Mouse (Mus musculus): ENCODE measurements around the gene Mier3. TPM values are rescaled to one million over a fixed set of nuclear protein-coding genes. Genes with fewer than 3 reads are reported as not detected.

Mier3 gene
- 23.3 and 25.7 TPM in 2 replicates for polyA plus RNA-seq (2012; rRNA removed)
- 31.2 and 33.2 TPM in 2 replicates for polyA plus RNA-seq (2014; fragmentation: Nextera tagmentation; extraction: Ambion mirVana)

DNA sequence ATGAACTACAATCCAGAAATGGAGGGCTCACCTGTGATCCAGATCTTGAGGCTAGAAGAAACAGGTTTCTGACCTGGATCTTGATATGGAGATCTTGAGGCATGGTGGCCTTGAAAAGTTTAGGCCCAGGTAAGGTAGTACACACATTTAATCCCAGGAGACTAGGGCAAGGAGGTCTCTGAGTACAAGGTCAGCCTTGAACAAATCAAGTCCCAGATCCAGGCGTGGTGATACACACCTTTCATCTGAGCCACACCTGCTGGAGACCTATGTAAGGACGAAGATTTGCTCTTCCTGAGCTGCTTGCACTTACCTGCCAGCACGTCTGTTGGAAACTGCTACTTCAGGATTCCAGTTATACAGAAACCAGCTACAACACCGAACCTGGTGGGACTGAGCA is at the start of gene Mier3:
Gene Mier3, plus strand, starts transcription at position 301 of the 400 bp plus-strand sequence.
- Histone ChIP-seq H3K9me3 (ENCODE audit: control insufficient read depth, low read length) (no peaks in the 10 kb centered on the region), H3K27ac (replicated peaks; ENCODE audit: low read depth, low read length) (no peak within 1 kb of the TSS), H3K36me3 (ENCODE audit: control insufficient read depth, insufficient read depth, low read length) (no peaks in the 10 kb centered on the region), H3K4me1 (ENCODE audit: control insufficient read depth, insufficient read depth, low read length) (no peaks in the 10 kb centered on the region; the same call in 1 of the 2 replicates), H3K27me3 (ENCODE audit: control insufficient read depth, insufficient read depth, low read length) (no peaks in the 10 kb centered on the region), H3K4me3 (replicated peaks; ENCODE audit: low read length) (no peak within 1 kb of the TSS), H3K9ac (ENCODE audit: low read depth, low read length, severe bottlenecking) (no peak within 1 kb of the TSS), H3K4me2 (replicated peaks; ENCODE audit: low read depth, low read length, severe bottlenecking) (no peak within 1 kb of the TSS)
- DNase-seq (ENCODE audit: low spot score) (no peak), ATAC-seq (ENCODE audit: low FRiP score, low read depth) (no peak)
- 84% methylated on average over 4 of the region's 4 CpGs for WGBS
- TF ChIP-seq POLR2A (IDR thresholded peaks at IDR 0.05; ENCODE audit: borderline replicate concordance, extremely low read depth, insufficient read depth, insufficient read length), result no peak

DNA sequence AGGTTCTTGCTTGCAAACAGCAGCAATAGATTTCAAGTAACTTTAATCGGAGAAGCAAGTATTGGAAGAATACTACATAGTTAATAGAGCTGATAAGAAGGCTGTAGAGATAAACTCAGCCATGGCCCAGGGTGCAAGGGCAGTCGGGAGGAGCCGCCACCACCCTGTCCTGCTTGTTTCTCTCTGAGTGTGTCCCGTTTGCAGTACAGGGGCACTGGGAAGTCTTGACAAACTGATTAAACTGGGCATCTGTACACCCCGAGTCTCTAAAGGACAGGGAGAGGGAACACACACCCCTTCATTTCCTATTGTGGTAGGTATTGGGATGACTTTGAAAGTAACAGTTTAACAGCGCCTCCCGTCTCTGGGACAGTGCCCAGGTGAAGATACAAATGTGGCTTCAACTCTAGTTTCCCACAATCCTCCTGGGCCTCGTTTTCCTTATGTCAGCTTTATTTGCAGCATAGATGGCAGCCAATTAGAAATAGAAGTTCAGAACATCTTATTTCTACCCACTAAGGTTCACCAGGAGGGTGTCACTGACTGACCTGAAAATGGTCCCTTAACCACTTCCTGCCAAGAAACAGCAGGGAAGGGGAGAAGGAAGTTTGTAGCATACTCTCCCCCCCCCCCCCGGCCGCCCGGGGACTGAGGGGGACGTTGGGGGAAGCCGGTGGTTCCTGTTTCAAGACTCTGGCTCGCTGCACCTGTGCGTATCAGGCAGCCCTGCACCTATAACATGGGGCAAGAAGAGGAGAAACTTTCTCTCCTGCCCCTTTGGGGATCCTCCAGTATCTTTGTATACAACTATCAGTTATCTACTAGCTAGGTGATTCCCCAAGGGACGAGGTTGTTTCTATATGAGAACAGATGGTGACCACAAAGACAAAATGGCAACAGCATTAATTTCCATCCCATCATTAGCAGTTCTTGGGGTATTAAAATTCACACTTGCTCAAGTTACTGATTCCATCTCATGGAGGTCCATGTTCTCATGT is 46.3 kb upstream of the Mier3 start:
- Histone ChIP-seq H3K4me1 (ENCODE audit: control insufficient read depth, insufficient read depth, low read length) (no peaks in the 10 kb centered on the region), H3K27me3 (ENCODE audit: control insufficient read depth, insufficient read depth, low read length) (no peaks in the 10 kb centered on the region), H3K4me3 (replicated peaks; ENCODE audit: low read length) (no peak overlapping the region), H3K27ac (replicated peaks; ENCODE audit: low read depth, low read length) (no peak overlapping the region), H3K4me2 (replicated peaks; ENCODE audit: low read depth, low read length, severe bottlenecking) (no peak overlapping the region), H3K9me3 (ENCODE audit: control insufficient read depth, low read length) (peaks cover 13% of the 10 kb centered on the region; the same call in 1 of the 2 replicates), H3K9ac (ENCODE audit: low read depth, low read length, severe bottlenecking) (no peak overlapping the region), H3K36me3 (ENCODE audit: control insufficient read depth, insufficient read depth, low read length) (no peaks in the 10 kb centered on the region)
- DNase-seq (ENCODE audit: low spot score), result no peak
- no peak for TF ChIP-seq POLR2A (IDR thresholded peaks at IDR 0.05; ENCODE audit: borderline replicate concordance, extremely low read depth, insufficient read depth, insufficient read length)
- ATAC-seq (ENCODE audit: low FRiP score, low read depth), result no peak
- WGBS, result 85% methylated on average over 16 of the region's 16 CpGs

DNA sequence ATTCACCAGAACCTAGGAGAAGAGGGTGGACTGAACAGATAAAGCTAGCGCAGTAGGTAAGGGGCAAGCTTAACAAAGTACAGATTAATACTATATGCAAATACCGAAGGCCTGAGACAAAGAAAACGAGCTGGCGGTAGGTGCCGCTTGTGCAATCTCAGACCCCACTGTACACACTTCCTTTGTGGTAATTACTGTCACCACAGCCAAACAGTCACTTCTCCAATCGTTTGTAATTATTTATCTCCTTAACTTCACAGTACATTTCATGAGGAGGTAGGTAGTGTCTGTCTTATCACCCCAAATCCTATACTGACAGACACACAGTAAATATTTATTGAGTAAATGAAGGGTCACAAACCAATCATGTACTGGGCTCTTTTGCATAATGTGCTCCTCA is 40.5 kb upstream of the Mier3 start:
- Histone ChIP-seq H3K4me1 (ENCODE audit: control insufficient read depth, insufficient read depth, low read length) (no peaks in the 10 kb centered on the region), H3K27me3 (ENCODE audit: control insufficient read depth, insufficient read depth, low read length) (no peaks in the 10 kb centered on the region), H3K9ac (ENCODE audit: low read depth, low read length, severe bottlenecking) (no peak overlapping the region), H3K4me3 (replicated peaks; ENCODE audit: low read length) (no peak overlapping the region), H3K36me3 (ENCODE audit: control insufficient read depth, insufficient read depth, low read length) (no peaks in the 10 kb centered on the region), H3K9me3 (ENCODE audit: control insufficient read depth, low read length) (peaks cover 13% of the 10 kb centered on the region; the same call in 1 of the 2 replicates), H3K4me2 (replicated peaks; ENCODE audit: low read depth, low read length, severe bottlenecking) (no peak overlapping the region), H3K27ac (replicated peaks; ENCODE audit: low read depth, low read length) (no peak overlapping the region)
- TF ChIP-seq POLR2A (IDR thresholded peaks at IDR 0.05; ENCODE audit: borderline replicate concordance, extremely low read depth, insufficient read depth, insufficient read length), result no peak
- ATAC-seq (ENCODE audit: low FRiP score, low read depth) (no peak), DNase-seq (ENCODE audit: low spot score) (no peak)
- WGBS, result 83% methylated on average over 6 of the region's 6 CpGs

DNA sequence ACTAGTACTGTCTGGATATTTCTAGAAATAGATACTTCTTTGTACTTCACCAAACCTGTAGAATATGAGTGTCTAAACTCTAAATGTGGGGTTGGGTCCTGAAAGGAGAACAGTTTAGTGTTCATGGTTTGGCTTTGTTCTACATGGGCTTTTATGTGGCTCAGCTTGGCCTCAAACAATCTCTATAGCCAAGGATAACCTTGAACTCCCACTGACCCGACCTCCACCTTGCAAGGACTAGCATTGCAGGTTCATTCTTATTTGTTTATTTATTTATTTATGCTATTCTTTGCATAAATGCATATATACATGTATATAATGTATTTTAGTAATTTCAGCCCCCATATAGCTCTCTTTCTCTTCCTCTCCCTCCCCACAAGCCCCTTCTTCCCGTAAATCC is 37.1 kb upstream of the Mier3 start:
- no peak for TF ChIP-seq POLR2A (IDR thresholded peaks at IDR 0.05; ENCODE audit: borderline replicate concordance, extremely low read depth, insufficient read depth, insufficient read length)
- H3K4me3 ChIP-seq (replicated peaks; ENCODE audit: low read length), result no peak overlapping the region
- no peaks in the 10 kb centered on the region for H3K27me3 ChIP-seq (ENCODE audit: control insufficient read depth, insufficient read depth, low read length)
- no peak overlapping the region for H3K27ac ChIP-seq (replicated peaks; ENCODE audit: low read depth, low read length)
- no peak overlapping the region for H3K4me2 ChIP-seq (replicated peaks; ENCODE audit: low read depth, low read length, severe bottlenecking)
- H3K36me3 ChIP-seq (ENCODE audit: control insufficient read depth, insufficient read depth, low read length), result no peaks in the 10 kb centered on the region
- H3K9ac ChIP-seq (ENCODE audit: low read depth, low read length, severe bottlenecking), result no peak overlapping the region
- WGBS, result 79% methylated on average over 2 of the region's 2 CpGs
- ATAC-seq (ENCODE audit: low FRiP score, low read depth), result no peak
- DNase-seq (ENCODE audit: low spot score), result no peak
- H3K4me1 ChIP-seq (ENCODE audit: control insufficient read depth, insufficient read depth, low read length), result no peaks in the 10 kb centered on the region
- H3K9me3 ChIP-seq (ENCODE audit: control insufficient read depth, low read length), result no peaks in the 10 kb centered on the region

DNA sequence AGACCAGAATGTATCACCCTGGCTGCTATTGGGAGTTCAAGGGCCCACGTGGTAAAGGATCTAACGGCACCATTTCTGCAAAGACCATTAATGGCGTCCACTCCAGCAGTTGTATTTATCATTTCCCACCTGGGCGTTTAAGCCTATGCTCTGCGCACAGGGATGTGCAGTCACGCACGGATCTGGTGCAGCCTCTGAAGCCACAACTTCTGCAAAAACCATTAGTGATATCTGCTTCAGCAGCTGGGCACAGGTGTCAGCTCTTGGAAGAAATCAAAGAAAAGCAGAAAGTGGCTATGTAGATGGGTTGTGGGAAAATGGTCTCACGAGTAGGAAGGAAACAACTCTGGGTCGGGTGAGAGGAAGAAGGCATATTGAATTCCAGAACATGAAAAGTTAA is 34.6 kb upstream of the Mier3 start:
- H3K9ac ChIP-seq (ENCODE audit: low read depth, low read length, severe bottlenecking), result no peak overlapping the region
- H3K36me3 ChIP-seq (ENCODE audit: control insufficient read depth, insufficient read depth, low read length), result no peaks in the 10 kb centered on the region
- no peak overlapping the region for H3K4me3 ChIP-seq (replicated peaks; ENCODE audit: low read length)
- DNase-seq (ENCODE audit: low spot score) (no peak), ATAC-seq (ENCODE audit: low FRiP score, low read depth) (no peak)
- WGBS, result 65% methylated on average over 9 of the region's 9 CpGs
- H3K27ac ChIP-seq (replicated peaks; ENCODE audit: low read depth, low read length), result no peak overlapping the region
- no peaks in the 10 kb centered on the region for H3K4me1 ChIP-seq (ENCODE audit: control insufficient read depth, insufficient read depth, low read length)
- no peak for TF ChIP-seq POLR2A (IDR thresholded peaks at IDR 0.05; ENCODE audit: borderline replicate concordance, extremely low read depth, insufficient read depth, insufficient read length)
- no peaks in the 10 kb centered on the region for H3K27me3 ChIP-seq (ENCODE audit: control insufficient read depth, insufficient read depth, low read length)
- no peak overlapping the region for H3K4me2 ChIP-seq (replicated peaks; ENCODE audit: low read depth, low read length, severe bottlenecking)
- H3K9me3 ChIP-seq (ENCODE audit: control insufficient read depth, low read length), result no peaks in the 10 kb centered on the region

Data from limb, embryonic 14.5 days (tissue).